Mouse (Mus musculus): ENCODE measurements at regions not wholly inside any gene's neighbourhood (a gene's known extent, or its start where the extent isn't known, plus 50 kb on each side); places are given as distances from the start of the nearest gene placed in this dataset.
"Not testable (repeated sequence)": the region's sequence is repeated elsewhere in the genome, so short reads cannot be mapped to it uniquely, and the experiment has no call there.

DNA sequence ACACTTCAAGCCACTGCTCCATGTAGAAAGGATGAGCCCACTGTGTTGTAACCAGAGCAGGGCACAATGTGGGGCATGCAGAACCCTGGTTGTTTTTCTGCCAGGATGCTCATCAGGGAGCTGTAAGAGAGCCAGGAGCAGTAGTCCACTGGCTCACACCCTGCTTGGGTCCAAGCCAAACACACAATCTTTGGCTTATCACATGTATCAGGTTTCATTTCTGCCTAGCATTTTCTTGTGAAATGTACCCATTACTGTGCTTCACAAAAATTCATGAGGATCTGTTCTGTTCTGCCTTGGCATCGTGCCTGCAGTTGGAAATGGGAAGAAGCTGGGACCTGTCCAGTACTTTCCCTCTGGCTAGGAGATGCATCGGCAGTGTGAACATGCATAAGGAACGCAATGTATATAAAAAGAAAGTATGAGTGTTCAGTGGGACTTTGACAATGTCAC is 491.6 kb upstream of the Igfbp3 start:
- Histone ChIP-seq H3K9ac (no peak overlapping the region), H3K4me3 (no peak overlapping the region)
- 89% methylated on average over 3 of the region's 3 CpGs for WGBS

DNA sequence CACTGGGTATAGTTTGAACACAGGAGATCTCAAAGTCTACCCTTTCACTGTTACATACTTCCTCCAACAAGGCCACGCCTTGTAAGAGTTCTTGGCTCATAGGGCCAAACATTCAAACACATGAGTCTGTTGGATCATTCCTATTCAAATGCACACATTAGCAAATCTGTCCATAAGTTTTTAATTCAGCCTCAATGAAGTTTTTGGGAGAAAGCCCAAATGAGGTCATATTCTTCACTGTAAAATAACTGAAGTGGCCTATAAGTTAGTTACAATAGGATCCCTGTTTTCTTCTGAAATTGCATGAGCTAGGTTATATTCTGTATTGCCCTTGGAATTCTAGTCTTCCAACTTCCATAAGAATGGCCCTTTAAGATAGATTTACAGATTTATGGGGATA is 483.9 kb upstream of the Igfbp3 start:
- H3K9ac ChIP-seq = no peak overlapping the region
- H3K4me2 ChIP-seq = no peak overlapping the region
- no peaks in the 10 kb centered on the region for H3K27me3 ChIP-seq
- H3K27ac ChIP-seq = no peak overlapping the region
- H3K4me3 ChIP-seq = no peak overlapping the region
- 71% methylated on average over 1 of the region's 1 CpGs for WGBS
- no peaks in the 10 kb centered on the region for H3K4me1 ChIP-seq (replicated peaks)
- no peaks in the 10 kb centered on the region for H3K9me3 ChIP-seq
- no peaks in the 10 kb centered on the region for H3K36me3 ChIP-seq
- no peak for ATAC-seq (ENCODE audit: low FRiP score)

More for the DNA sequence above, 491.6 kb upstream of the Igfbp3 start:
- Histone ChIP-seq H3K9me3 (no peaks in the 10 kb centered on the region), H3K27me3 (no peaks in the 10 kb centered on the region), H3K4me1 (replicated peaks) (no peaks in the 10 kb centered on the region), H3K4me2 (no peak overlapping the region), H3K36me3 (no peaks in the 10 kb centered on the region), H3K27ac (no peak overlapping the region)
- no peak for ATAC-seq (ENCODE audit: low FRiP score)

DNA sequence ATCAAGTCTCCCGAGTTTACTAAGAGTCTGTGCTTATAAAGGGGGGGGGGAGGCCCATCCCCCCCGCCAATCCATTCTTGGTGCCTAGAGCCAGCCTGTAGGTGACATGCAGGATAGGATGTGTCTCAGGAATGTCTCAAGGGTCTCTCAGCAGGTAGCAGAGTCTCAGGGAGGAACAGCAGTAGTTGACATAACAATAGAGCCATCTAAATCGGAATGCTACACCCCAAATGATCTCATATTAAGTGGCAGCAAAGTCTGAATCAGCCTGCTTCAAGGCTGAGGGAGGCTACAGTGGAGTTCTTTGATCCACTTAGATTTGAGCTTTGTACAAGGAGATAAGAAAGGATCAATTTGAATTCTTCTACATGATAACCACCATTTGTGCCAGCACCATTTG is 476.0 kb upstream of the Igfbp3 start:
- not testable (repeated sequence) for H3K9ac ChIP-seq; H3K36me3 ChIP-seq; H3K9me3 ChIP-seq; H3K4me3 ChIP-seq; H3K4me2 ChIP-seq; H3K4me1 ChIP-seq (replicated peaks); H3K27ac ChIP-seq; H3K27me3 ChIP-seq; ATAC-seq (ENCODE audit: low FRiP score)
- WGBS = 58% methylated on average over 3 of the region's 3 CpGs

DNA sequence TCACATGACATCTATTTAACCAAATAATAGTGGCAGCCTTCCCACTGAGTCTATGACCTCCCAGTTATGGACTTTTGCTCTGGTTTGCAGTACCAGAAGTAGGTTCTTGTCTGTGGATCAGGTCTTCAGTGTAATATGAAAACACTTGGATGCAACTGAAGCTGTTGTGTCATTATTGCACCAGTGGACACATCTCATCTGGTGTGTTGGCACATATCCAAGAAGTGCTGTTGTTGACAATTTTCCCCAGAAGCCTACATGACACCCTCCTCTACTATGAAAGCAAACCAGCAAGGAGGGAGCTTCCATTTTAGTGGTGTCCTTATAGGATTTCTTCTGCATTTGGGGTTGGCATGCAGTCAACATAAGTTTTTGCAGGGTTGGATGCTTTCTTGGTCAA is 459.1 kb upstream of the Igfbp3 start:
- Histone ChIP-seq H3K36me3 (no peaks in the 10 kb centered on the region), H3K9ac (no peak overlapping the region), H3K27me3 (no peaks in the 10 kb centered on the region), H3K4me2 (no peak overlapping the region), H3K27ac (no peak overlapping the region), H3K4me3 (no peak overlapping the region), H3K9me3 (no peaks in the 10 kb centered on the region), H3K4me1 (replicated peaks) (no peaks in the 10 kb centered on the region)
- no peak for ATAC-seq (ENCODE audit: low FRiP score)

DNA sequence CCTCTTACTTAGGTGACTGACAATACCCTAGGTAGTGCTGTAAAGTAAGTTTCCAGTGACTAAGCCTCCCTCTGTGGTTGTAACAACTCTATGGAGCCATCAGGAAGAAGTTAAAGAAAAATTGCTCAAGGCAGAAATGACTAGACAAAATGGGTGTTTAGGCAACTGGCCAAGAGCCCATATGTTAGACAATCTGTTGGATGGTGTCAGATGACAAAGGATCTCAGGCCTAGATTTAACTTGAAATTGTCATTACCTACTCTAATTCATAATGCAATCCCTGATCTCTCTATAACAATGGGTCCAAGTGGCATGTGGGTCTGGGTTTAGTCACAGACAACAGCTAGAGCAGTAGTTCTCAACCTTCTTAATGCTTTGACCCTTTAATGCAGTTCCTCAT is 416.9 kb upstream of the Igfbp3 start:
- Histone ChIP-seq H3K4me3 (no peak overlapping the region), H3K9ac (no peak overlapping the region), H3K4me2 (no peak overlapping the region), H3K27ac (no peak overlapping the region), H3K9me3 (no peaks in the 10 kb centered on the region), H3K27me3 (no peaks in the 10 kb centered on the region), H3K4me1 (replicated peaks) (no peaks in the 10 kb centered on the region), H3K36me3 (no peaks in the 10 kb centered on the region)
- no peak for ATAC-seq (ENCODE audit: low FRiP score)

DNA sequence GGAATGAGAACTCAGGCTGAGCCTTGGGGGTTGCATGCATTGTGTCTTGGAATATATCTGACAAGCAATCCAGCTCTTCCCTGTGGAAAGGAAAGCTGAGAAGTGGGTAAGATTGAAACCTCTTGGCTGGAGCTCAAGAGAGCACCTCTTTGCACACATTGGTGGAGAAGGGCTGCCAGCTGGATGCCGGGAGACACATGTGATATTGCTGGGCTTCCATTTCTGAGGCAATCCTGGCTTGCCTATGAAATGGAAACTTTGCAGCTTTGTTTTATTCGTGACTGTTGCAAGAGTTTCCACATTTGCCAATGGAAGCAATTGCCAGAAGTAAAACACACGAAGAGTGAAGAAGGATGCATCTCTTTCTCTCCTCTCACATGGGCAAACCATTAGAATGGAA is 411.5 kb upstream of the Igfbp3 start:
- H3K9ac ChIP-seq = no peak overlapping the region
- H3K27me3 ChIP-seq = no peaks in the 10 kb centered on the region
- H3K4me3 ChIP-seq = no peak overlapping the region
- no peak overlapping the region for H3K27ac ChIP-seq
- no peak for ATAC-seq (ENCODE audit: low FRiP score)
- no peaks in the 10 kb centered on the region for H3K4me1 ChIP-seq (replicated peaks)
- no peak overlapping the region for H3K4me2 ChIP-seq
- WGBS = 75% methylated on average over 3 of the region's 3 CpGs
- no peaks in the 10 kb centered on the region for H3K36me3 ChIP-seq
- H3K9me3 ChIP-seq = no peaks in the 10 kb centered on the region

DNA sequence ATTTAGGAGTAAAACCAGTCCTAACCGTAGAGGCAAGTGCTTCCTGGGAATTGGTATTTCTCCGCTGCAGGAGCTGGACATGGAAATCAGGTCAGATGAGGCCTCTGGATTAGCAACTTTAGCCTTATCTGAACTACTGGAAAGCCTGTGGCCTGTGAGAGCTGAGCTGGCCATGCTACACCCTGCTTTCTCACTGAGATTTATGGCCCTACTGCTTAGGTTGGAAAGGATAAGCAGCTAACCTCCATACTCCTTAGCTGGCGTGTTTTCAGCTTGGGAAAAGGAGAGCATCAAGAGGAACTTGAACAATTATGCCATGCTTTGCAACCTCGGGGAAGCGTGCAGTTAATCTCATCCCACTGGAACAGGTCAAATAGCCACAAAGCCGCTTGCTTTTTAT is 406.6 kb upstream of the Igfbp3 start:
- Histone ChIP-seq H3K27me3 (no peaks in the 10 kb centered on the region), H3K4me3 (no peak overlapping the region), H3K4me2 (no peak overlapping the region), H3K9ac (no peak overlapping the region), H3K27ac (no peak overlapping the region), H3K4me1 (replicated peaks) (no peaks in the 10 kb centered on the region), H3K9me3 (no peaks in the 10 kb centered on the region), H3K36me3 (no peaks in the 10 kb centered on the region)
- WGBS = 90% methylated on average over 6 of the region's 6 CpGs
- no peak for ATAC-seq (ENCODE audit: low FRiP score)

DNA sequence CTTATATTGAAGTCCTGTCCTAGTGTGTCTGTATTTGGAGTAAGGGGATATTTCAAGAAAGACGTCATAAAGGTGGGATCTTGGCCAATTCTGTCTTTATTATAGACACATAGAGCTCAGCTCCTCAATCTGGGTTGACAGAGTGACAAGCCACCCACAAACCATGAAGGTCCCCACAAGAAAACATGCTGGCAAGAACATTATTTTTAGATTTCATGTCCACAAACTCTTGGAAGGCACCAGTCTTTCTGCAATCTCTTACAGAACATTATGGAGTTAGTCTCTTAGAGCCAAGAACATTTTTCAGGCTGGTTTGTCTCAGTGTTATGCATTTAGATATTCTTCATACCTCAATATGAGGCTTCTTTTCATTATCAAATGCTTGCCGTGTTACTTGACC is 397.0 kb upstream of the Igfbp3 start:
- Histone ChIP-seq H3K9ac (no peak overlapping the region), H3K4me3 (no peak overlapping the region), H3K4me1 (replicated peaks) (no peaks in the 10 kb centered on the region), H3K4me2 (no peak overlapping the region), H3K9me3 (no peaks in the 10 kb centered on the region), H3K27ac (no peak overlapping the region), H3K27me3 (no peaks in the 10 kb centered on the region), H3K36me3 (no peaks in the 10 kb centered on the region)
- ATAC-seq (ENCODE audit: low FRiP score) = no peak
- 87% methylated on average over 2 of the region's 2 CpGs for WGBS

DNA sequence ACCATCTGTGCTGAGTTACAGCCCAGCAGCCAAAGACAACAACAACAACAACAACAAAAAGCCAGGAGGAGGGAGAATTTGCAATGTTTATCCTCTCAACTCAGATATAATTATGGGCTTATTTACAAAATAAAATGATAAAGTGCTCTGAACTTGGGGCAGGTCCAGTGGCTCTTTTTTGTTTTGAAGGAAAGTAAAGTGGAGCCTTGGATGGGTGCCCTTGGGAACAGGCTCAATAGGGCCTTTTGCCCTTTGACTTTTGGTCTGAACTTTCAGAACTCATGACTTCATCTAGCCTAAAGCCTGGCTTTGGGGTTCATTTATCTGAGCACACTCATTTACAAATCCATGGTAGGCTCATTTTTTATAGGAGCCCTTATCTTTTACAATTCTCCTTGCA is 396.2 kb upstream of the Igfbp3 start:
- H3K9me3 ChIP-seq = no peaks in the 10 kb centered on the region
- no peak overlapping the region for H3K4me2 ChIP-seq
- H3K4me3 ChIP-seq = no peak overlapping the region
- no peak for ATAC-seq (ENCODE audit: low FRiP score)
- H3K4me1 ChIP-seq (replicated peaks) = no peaks in the 10 kb centered on the region
- H3K27me3 ChIP-seq = no peaks in the 10 kb centered on the region
- no peaks in the 10 kb centered on the region for H3K36me3 ChIP-seq
- H3K9ac ChIP-seq = no peak overlapping the region
- no peak overlapping the region for H3K27ac ChIP-seq

DNA sequence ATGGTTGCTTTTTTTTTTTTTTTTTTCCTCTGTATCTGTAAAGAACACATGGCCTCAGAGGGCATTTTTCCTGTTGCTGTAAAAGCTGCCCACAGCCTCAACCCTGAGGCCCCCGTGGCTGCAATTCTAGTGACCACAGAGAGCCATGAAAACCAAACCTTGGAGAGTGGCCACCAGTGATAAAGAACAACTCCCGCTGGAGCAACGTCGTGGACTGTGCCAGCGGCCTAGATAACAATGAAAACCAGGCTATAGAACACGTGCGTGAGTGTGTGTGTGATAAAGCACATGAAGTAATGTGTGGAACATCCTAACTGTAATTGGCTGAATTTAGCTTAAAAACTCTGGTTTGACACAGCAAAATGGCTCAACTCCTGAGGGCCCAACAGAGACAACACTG is 392.9 kb upstream of the Igfbp3 start:
- WGBS = 91% methylated on average over 7 of the region's 7 CpGs
- Histone ChIP-seq H3K9ac (no peak overlapping the region), H3K27me3 (no peaks in the 10 kb centered on the region), H3K4me3 (no peak overlapping the region), H3K4me2 (no peak overlapping the region), H3K27ac (no peak overlapping the region), H3K4me1 (replicated peaks) (no peaks in the 10 kb centered on the region), H3K36me3 (no peaks in the 10 kb centered on the region), H3K9me3 (no peaks in the 10 kb centered on the region)
- no peak for ATAC-seq (ENCODE audit: low FRiP score)

DNA sequence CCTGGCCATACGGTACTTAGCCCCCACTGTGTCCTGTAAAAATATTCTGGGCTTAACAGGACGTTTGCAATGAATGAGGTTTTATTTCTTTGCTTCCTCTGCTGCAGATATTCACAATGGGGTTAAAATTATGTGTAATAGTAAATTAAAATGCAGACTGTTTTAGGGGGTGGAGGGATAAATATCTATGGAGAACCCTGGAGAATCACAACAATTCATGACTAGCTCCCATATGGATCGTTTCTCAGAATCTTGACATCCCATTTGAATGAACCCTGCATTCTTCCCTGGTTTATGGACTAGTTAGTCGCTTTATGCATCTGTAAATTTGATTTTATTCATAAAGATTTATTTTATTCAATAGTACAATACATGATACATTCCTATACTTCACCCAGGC is 378.3 kb upstream of the Igfbp3 start:
- Histone ChIP-seq H3K27ac (no peak overlapping the region), H3K9ac (no peak overlapping the region), H3K9me3 (no peaks in the 10 kb centered on the region), H3K27me3 (no peaks in the 10 kb centered on the region), H3K4me2 (no peak overlapping the region), H3K36me3 (no peaks in the 10 kb centered on the region), H3K4me3 (no peak overlapping the region), H3K4me1 (replicated peaks) (no peaks in the 10 kb centered on the region)
- WGBS = 81% methylated on average over 4 of the region's 4 CpGs
- no peak for ATAC-seq (ENCODE audit: low FRiP score)

DNA sequence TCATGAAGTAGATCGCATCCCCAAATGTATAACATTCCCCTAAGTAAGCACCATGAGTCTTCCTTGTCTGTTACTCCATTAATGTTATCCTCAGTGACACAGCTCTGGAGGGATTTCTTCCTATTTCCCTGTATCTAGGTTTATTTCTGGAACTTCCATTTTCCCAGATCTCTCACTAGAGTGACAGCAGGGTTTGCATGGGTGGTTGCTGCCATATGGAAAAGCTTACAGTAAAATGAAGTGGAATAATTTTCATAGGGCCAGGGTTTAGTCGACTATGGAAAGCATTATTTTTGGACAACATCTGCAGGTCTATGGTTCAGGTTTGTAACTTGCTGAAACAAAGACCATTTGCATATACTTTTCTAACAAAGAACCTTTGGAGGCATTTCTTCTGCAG is 369.6 kb upstream of the Igfbp3 start:
- H3K36me3 ChIP-seq = no peaks in the 10 kb centered on the region
- ATAC-seq (ENCODE audit: low FRiP score) = no peak
- no peak overlapping the region for H3K4me3 ChIP-seq
- H3K27ac ChIP-seq = no peak overlapping the region
- H3K4me1 ChIP-seq (replicated peaks) = no peaks in the 10 kb centered on the region
- H3K4me2 ChIP-seq = no peak overlapping the region
- no peaks in the 10 kb centered on the region for H3K27me3 ChIP-seq
- H3K9me3 ChIP-seq = no peaks in the 10 kb centered on the region
- 93% methylated on average over 2 of the region's 2 CpGs for WGBS
- H3K9ac ChIP-seq = no peak overlapping the region

DNA sequence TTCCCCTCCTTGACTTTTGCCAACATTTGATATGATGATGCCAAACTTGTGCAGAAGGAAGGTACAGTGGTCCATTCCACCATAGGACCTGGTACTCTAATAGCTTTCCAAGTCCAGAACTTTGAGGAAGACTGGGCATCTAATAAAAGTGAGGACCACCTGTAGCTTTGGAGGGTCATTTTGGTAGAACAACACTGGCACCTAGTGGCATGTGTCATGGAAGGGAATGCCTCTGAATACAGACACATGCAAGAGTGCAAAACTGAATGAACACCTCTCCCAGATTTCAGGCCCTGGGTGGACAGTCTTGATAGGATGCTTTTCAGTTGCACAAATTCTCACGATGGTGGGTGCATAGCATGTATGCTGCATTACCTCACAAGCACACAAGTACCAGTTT is 354.8 kb upstream of the Igfbp3 start:
- no peak for ATAC-seq (ENCODE audit: low FRiP score)
- Histone ChIP-seq H3K4me3 (no peak overlapping the region), H3K27ac (no peak overlapping the region), H3K27me3 (no peaks in the 10 kb centered on the region), H3K9ac (no peak overlapping the region), H3K4me1 (replicated peaks) (no peaks in the 10 kb centered on the region), H3K4me2 (no peak overlapping the region), H3K36me3 (no peaks in the 10 kb centered on the region), H3K9me3 (no peaks in the 10 kb centered on the region)
- 79% methylated on average over 1 of the region's 1 CpGs for WGBS

DNA sequence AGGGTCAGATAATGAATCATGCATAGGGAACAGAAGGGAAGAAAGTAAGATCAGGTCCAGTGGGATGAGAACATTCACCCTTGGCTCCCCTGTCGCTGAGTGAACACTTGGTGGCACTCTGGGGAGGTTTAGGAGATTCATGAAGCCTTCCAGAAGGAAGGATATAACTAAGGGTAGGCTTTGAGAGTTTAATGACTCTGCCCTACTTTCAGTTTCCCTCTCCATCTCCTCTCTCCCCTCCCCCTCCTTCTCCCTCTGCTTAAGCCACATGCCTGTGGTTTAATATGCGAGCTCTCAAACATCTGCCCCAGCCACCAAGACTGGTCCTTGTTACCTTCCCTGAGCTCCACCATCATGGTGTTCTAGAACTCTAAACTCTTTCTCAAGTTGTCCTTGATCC is 348.3 kb upstream of the Igfbp3 start:
- Histone ChIP-seq H3K36me3 (no peaks in the 10 kb centered on the region), H3K4me2 (no peak overlapping the region), H3K4me3 (no peak overlapping the region), H3K9ac (no peak overlapping the region), H3K4me1 (replicated peaks) (no peaks in the 10 kb centered on the region), H3K9me3 (no peaks in the 10 kb centered on the region), H3K27ac (no peak overlapping the region), H3K27me3 (no peaks in the 10 kb centered on the region)
- no peak for ATAC-seq (ENCODE audit: low FRiP score)
- 54% methylated on average over 2 of the region's 2 CpGs for whole genome bisulfite sequencing

All from hindbrain, embryonic 13.5 days (tissue).